Mouse (Mus musculus) adrenal gland, adult 10 weeks (tissue): Measurements from ENCODE around the gene Asb2. TPM values are rescaled to one million over a fixed set of nuclear protein-coding genes. Genes with fewer than 3 reads are reported as not detected.

Source experiments
- polyA plus RNA-seq: library from polyadenylated mRNA; stranded (reverse); fragments of 350-450 nt; fragmentation: Illumina TruSeq; extraction: RNeasy Lipid Tissue Mini Kit (QIAGEN cat#74804); gene quantifications from one replicate; pipeline ENCODE4 v1.2.3, GENCODE M21; 2014; ENCODE audit warnings: low read depth, low replicate concordance

The Asb2 gene
- polyA plus RNA-seq = not detected

GRCm38 (mm10) chr12:103355746-103356414 lies at the start of gene Asb2:
Gene Asb2, minus strand, starts transcription at chr12:103356001.

GRCm38 (mm10) chr12:103388505-103389347 lies 32.9 kb upstream of the Asb2 start, which contains the start of gene Otub2:
Gene Otub2, plus strand, starts transcription at chr12:103388682.

GRCm38 (mm10) chr12:103310744-103311267 lies 45.0 kb downstream of the Asb2 start, which contains the start of gene Fam181a:
Gene Fam181a, plus strand, starts transcription at chr12:103310975.

Other genes with a start within 250 kb of the Asb2 start
- not detected for gene Prima1, start 113.9 kb downstream of the Asb2 start, polyA plus RNA-seq
- not detected for gene Fam181a, start 45.0 kb downstream of the Asb2 start, polyA plus RNA-seq
- gene Otub2, start 32.7 kb upstream of the Asb2 start, polyA plus RNA-seq = 1.7 TPM
- not detected for gene 9330161L09Rik, start 51.8 kb upstream of the Asb2 start, polyA plus RNA-seq
- gene Ddx24, start 69.8 kb upstream of the Asb2 start, polyA plus RNA-seq = 33.2 TPM
- gene Ifi27, start 78.2 kb upstream of the Asb2 start, polyA plus RNA-seq = 276 TPM
- 37.8 TPM for gene Ifi27l2a, start 87.7 kb upstream of the Asb2 start, polyA plus RNA-seq
- gene Ifi27l2b, start 101.2 kb upstream of the Asb2 start, polyA plus RNA-seq = not detected
- gene Ppp4r4, start 176.3 kb upstream of the Asb2 start, polyA plus RNA-seq = 10.7 TPM